22 mouse cellular contexts compared by ENCODE assay signal in the genomic region with DNA sequence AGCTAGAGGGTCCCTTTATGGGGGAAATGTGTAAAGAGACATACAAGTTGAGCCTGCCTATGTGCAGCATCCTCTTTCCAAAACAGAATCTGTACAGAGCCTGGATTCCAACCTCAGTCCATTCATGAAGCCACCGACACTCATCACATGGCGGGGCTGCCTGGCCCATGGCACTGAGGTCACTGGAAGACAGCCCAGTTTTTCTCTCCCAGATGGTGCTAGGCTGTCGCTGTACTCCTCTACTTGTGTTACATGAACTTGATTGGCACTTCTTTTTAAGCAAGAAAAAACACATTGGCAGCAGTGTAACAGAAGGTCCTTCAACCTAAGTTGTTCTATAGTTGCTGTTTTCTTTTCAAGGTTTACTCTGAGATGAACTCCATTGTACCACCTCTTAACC.
DNase-seq lines count a peak whose midpoint lies in the region; ATAC-seq and TF ChIP-seq lines count a peak whose summit lies in the region.
"Had no signal": no experiment of that assay in that cellular context is flagged by ENCODE, and none has a peak within 500 bp of the region (broad histone marks: within the 10 kb centered on the region; RNA-seq: fewer than 3 reads in every experiment).

No protein-coding gene starts in this region.

- TF ChIP-seq POLR2A in cerebellum, adult 2 months (IDR thresholded peaks at IDR 0.05; ENCODE audit: borderline replicate concordance, insufficient read depth, low read length), result no peak

- no peaks in the 10 kb centered on the region for H3K9me3 ChIP-seq in forebrain, embryonic 14.5 days (replicated peaks; ENCODE audit: control insufficient read depth, low read length)
- no peaks in the 10 kb centered on the region for H3K9me3 ChIP-seq in forebrain, embryonic 11.5 days (ENCODE audit: control insufficient read depth, low read length)
- H3K9me3 ChIP-seq: heart, embryonic 13.5 days; limb, embryonic 10.5 days had no signal

- no peaks in the 10 kb centered on the region for H3K27me3 ChIP-seq in forebrain, embryonic 14.5 days (replicated peaks; ENCODE audit: control insufficient read depth, insufficient read depth, low read length)
- H3K27me3 ChIP-seq in forebrain, embryonic 11.5 days (ENCODE audit: control insufficient read depth, insufficient read depth, low read length), result no peaks in the 10 kb centered on the region
- no peaks in the 10 kb centered on the region for H3K27me3 ChIP-seq in cerebellum, adult 2 months (ENCODE audit: control insufficient read depth, insufficient read depth, low read length)
- H3K27me3 ChIP-seq: CH12.LX; heart, embryonic 13.5 days; megakaryocyte, embryonic 14.5 days had no signal

- DNase-seq in forebrain, embryonic 14.5 days (ENCODE audit: low spot score), result peak; percentile 47
- no peak for DNase-seq in forebrain, embryonic 11.5 days (ENCODE audit: low spot score)
- peak; percentile 10 for DNase-seq in NIH3T3 (ENCODE audit: low read depth)
- DNase-seq in cerebellum, adult 2 months, result peak; percentile 66 to 82
- DNase-seq in cerebellum, postnatal 36 days, result peak; percentile 68 to 72
- no peak for DNase-seq in adrenal gland, adult 8-10 months
- DNase-seq: gastrocnemius, adult 2 months; heart, adult 11 months; liver, postnatal 0 days; lung, postnatal 10 days; midbrain, embryonic 14.5 days; right cerebral cortex, postnatal 14 days; spleen, adult 18-20 months; thymus, postnatal 4 days had no signal

- H3K27ac ChIP-seq in forebrain, embryonic 14.5 days (ENCODE audit: low read depth, low read length), result no peak overlapping the region
- H3K27ac ChIP-seq in forebrain, embryonic 11.5 days (ENCODE audit: low read depth, low read length), result no peak overlapping the region
- H3K27ac ChIP-seq in cerebellum, adult 2 months (ENCODE audit: insufficient read depth, low read length), result no peak overlapping the region
- H3K27ac ChIP-seq: gastrocnemius, adult 2 months; heart, embryonic 13.5 days; hindbrain, embryonic 14.5 days; limb, embryonic 10.5 days had no signal

- H3K4me2 ChIP-seq in forebrain, embryonic 14.5 days (ENCODE audit: low read length), result no peak overlapping the region
- no peak overlapping the region for H3K4me2 ChIP-seq in forebrain, embryonic 11.5 days (ENCODE audit: low read depth, low read length, severe bottlenecking)
- H3K4me2 ChIP-seq: heart, embryonic 13.5 days; hindbrain, embryonic 14.5 days had no signal

- WGBS in forebrain, embryonic 14.5 days, result 44% methylated on average over 3 of the region's 3 CpGs
- WGBS in forebrain, embryonic 11.5 days, result 83% methylated on average over 3 of the region's 3 CpGs
- WGBS in cerebellum, adult 2 months, result 4% methylated on average over 3 of the region's 3 CpGs

- no peaks in the 10 kb centered on the region for H3K36me3 ChIP-seq in forebrain, embryonic 14.5 days (ENCODE audit: control insufficient read depth, insufficient read depth, low read length)
- H3K36me3 ChIP-seq in forebrain, embryonic 11.5 days (ENCODE audit: control insufficient read depth, insufficient read depth, low read length), result no peaks in the 10 kb centered on the region
- H3K36me3 ChIP-seq: heart, embryonic 13.5 days; limb, embryonic 10.5 days had no signal

- no peak overlapping the region for H3K4me3 ChIP-seq in forebrain, embryonic 14.5 days (ENCODE audit: low read depth, low read length)
- H3K4me3 ChIP-seq in forebrain, embryonic 11.5 days (ENCODE audit: low read depth, low read length), result no peak overlapping the region
- H3K4me3 ChIP-seq in cerebellum, adult 2 months (replicated peaks; ENCODE audit: insufficient read depth, low read depth, low read length), result no peak overlapping the region
- H3K4me3 ChIP-seq: gastrocnemius, adult 2 months; heart, embryonic 13.5 days; limb, embryonic 10.5 days; megakaryocyte, embryonic 14.5 days had no signal

- no peak for TF ChIP-seq CTCF in cerebellum, adult 2 months (IDR thresholded peaks at IDR 0.05; ENCODE audit: borderline replicate concordance, insufficient read depth, low read depth, low read length)

- H3K4me1 ChIP-seq in forebrain, embryonic 14.5 days (ENCODE audit: control insufficient read depth, insufficient read depth, low read length), result no peaks in the 10 kb centered on the region
- no peaks in the 10 kb centered on the region for H3K4me1 ChIP-seq in forebrain, embryonic 11.5 days (replicated peaks; ENCODE audit: control insufficient read depth, insufficient read depth, low read length)
- peaks cover 2% of the 10 kb centered on the region; the same call in 1 of the 2 replicates for H3K4me1 ChIP-seq in cerebellum, adult 2 months (ENCODE audit: control insufficient read depth, insufficient read depth, low read length)
- H3K4me1 ChIP-seq: heart, embryonic 13.5 days; limb, embryonic 10.5 days; megakaryocyte, embryonic 14.5 days had no signal

- ATAC-seq in forebrain, embryonic 14.5 days, result peak; percentile 81
- ATAC-seq in forebrain, embryonic 11.5 days (replicated peaks; ENCODE audit: low FRiP score), result no peak
- no peak for ATAC-seq in inflammation-experienced regulatory T-cells, adult 6 months
- no peak for ATAC-seq in megakaryocyte, adult 5-6 weeks (ENCODE audit: poor library complexity, severe bottlenecking)
- ATAC-seq: intestine, embryonic 16.5 days; liver, postnatal 0 days had no signal

- no peak overlapping the region for H3K9ac ChIP-seq in forebrain, embryonic 14.5 days (ENCODE audit: low read length)
- H3K9ac ChIP-seq in forebrain, embryonic 11.5 days (ENCODE audit: low read length), result no peak overlapping the region
- H3K9ac ChIP-seq: heart, embryonic 13.5 days; hindbrain, embryonic 14.5 days; liver, postnatal 0 days had no signal

Comparison
In these comparisons a context has a peak if more than half of its experiments do, and no peak if none do; other contexts are left out.
1. DNase-seq: peak in forebrain, embryonic 14.5 days (single experiment), NIH3T3 (single experiment), cerebellum, adult 2 months (2 of 2) and cerebellum, postnatal 36 days (2 of 2); none in forebrain, embryonic 11.5 days (single experiment) and adrenal gland, adult 8-10 months (single experiment).